Mouse (Mus musculus) brown adipose tissue, adult 24 weeks (tissue): ENCODE data around the gene Srrm3. TPM values are rescaled to one million over a fixed set of nuclear protein-coding genes. Genes with fewer than 3 reads are reported as not detected.

Experiments
- H3K27ac ChIP-seq: fragments of 200-500 bp; replicated peaks from 2 replicates; pipeline ENCODE4 v1.5.1; 2012; ENCODE audit warnings: low read depth, mild to moderate bottlenecking, low read length
- H3K4me1 ChIP-seq: fragments of 200-500 bp; 2 replicates; pipeline ENCODE4 v1.6.1; 2012; ENCODE audit warnings: low read length, mixed read lengths; ENCODE audit not compliant: control insufficient read depth, insufficient read depth, insufficient read length
- H3K4me3 ChIP-seq: fragments of 200-500 bp; 2 replicates; pipeline ENCODE4 v1.5.1; 2012; ENCODE audit warnings: low read depth, mild to moderate bottlenecking, low read length, moderate library complexity; ENCODE audit not compliant: insufficient read depth
- polyA plus RNA-seq: library from polyadenylated mRNA; stranded (reverse); fragments of >200 nt; gene quantifications from 2 replicates; pipeline ENCODE4 v1.2.4, GENCODE M21; 2012; ENCODE audit not compliant: missing spikeins, insufficient read depth, insufficient read length

Srrm3 gene
- polyA plus RNA-seq, 1 experiment, result not detected

GRCm38 (mm10) chr5:135916051-135916565, 109.4 kb downstream of the Srrm3 start:
- H3K4me1 ChIP-seq, result peaks cover 48% of the 10 kb centered on the region
- H3K4me3 ChIP-seq, result no peak overlapping the region

GRCm38 (mm10) chr5:135916601-135917000, 109.9 kb downstream of the Srrm3 start:
- Histone ChIP-seq H3K4me1 (peaks cover 43% of the 10 kb centered on the region), H3K27ac (peak overlapping the region; percentile 99), H3K4me3 (no peak overlapping the region)

More at GRCm38 (mm10) chr5:135916051-135916565, 109.4 kb downstream of the Srrm3 start:
- H3K27ac ChIP-seq, result peak overlapping the region; percentile 99

GRCm38 (mm10) chr5:135917327-135918058, 110.8 kb downstream of the Srrm3 start:
- peak overlapping the region; percentile 99 for H3K27ac ChIP-seq
- H3K4me3 ChIP-seq, result no peak overlapping the region
- H3K4me1 ChIP-seq, result peaks cover 44% of the 10 kb centered on the region

- no peak overlapping the region for H3K4me3 ChIP-seq
- peak overlapping the region; percentile 99 for H3K27ac ChIP-seq
- peaks cover 40% of the 10 kb centered on the region for H3K4me1 ChIP-seq
These were observed 111.4 kb downstream of the Srrm3 start for GRCm38 (mm10) chr5:135918059-135918437.

GRCm38 (mm10) chr5:135918593-135918992, 111.9 kb downstream of the Srrm3 start:
- Histone ChIP-seq H3K27ac (peak overlapping the region; percentile 99; the same call in 1 of the 2 replicates), H3K4me3 (no peak overlapping the region), H3K4me1 (peaks cover 36% of the 10 kb centered on the region)

- H3K4me3 ChIP-seq, result no peak overlapping the region
- H3K4me1 ChIP-seq, result peaks cover 30% of the 10 kb centered on the region
- peak overlapping the region; percentile 46 for H3K27ac ChIP-seq
These were observed 113.2 kb downstream of the Srrm3 start for GRCm38 (mm10) chr5:135919902-135920301.

GRCm38 (mm10) chr5:135923901-135924300, 117.2 kb downstream of the Srrm3 start:
- Histone ChIP-seq H3K4me1 (peaks cover 17% of the 10 kb centered on the region), H3K27ac (peak overlapping the region; percentile 77), H3K4me3 (no peak overlapping the region)

Other genes with a start within 250 kb of the Srrm3 start
- not detected in 2 replicates for gene Ccl26, start 243.3 kb upstream of the Srrm3 start, polyA plus RNA-seq
- gene Ccl24, start 233.8 kb upstream of the Srrm3 start, polyA plus RNA-seq, result 4.9 and 13.4 TPM in 2 replicates
- 11.7 and 21.0 TPM in 2 replicates for gene Rhbdd2, start 174.3 kb upstream of the Srrm3 start, polyA plus RNA-seq
- gene Por, start 136.9 kb upstream of the Srrm3 start, polyA plus RNA-seq, result 138 and 156 TPM in 2 replicates
- 131 and 304 TPM in 2 replicates for gene Tmem120a, start 62.4 kb upstream of the Srrm3 start, polyA plus RNA-seq
- gene Styxl1, start 28.5 kb upstream of the Srrm3 start, polyA plus RNA-seq, result not detected in 2 replicates
- 1,985 and 2,008 TPM in 2 replicates for gene Mdh2, start 28.4 kb upstream of the Srrm3 start, polyA plus RNA-seq
- 233 and 423 TPM in 2 replicates for gene Hspb1, start 81.0 kb downstream of the Srrm3 start, polyA plus RNA-seq
- 499 and 545 TPM in 2 replicates for gene Ywhag, start 127.7 kb downstream of the Srrm3 start, polyA plus RNA-seq
- 2.9 and 6.7 TPM in 2 replicates for gene Ssc4d, start 167.6 kb downstream of the Srrm3 start, polyA plus RNA-seq
- not detected in 2 replicates for gene Zp3, start 173.2 kb downstream of the Srrm3 start, polyA plus RNA-seq
- 16.2 and 18.3 TPM in 2 replicates for gene Dtx2, start 187.9 kb downstream of the Srrm3 start, polyA plus RNA-seq
- gene Upk3b, start 231.6 kb downstream of the Srrm3 start, polyA plus RNA-seq, result not detected in 2 replicates
- gene Upk3bl, start 247.6 kb downstream of the Srrm3 start, polyA plus RNA-seq, result not detected in 2 replicates